Mouse (Mus musculus): ENCODE data around the gene Hcfc1r1. TPM values are rescaled to one million over a fixed set of nuclear protein-coding genes. Genes with fewer than 3 reads are reported as not detected.

Hcfc1r1 gene
- 49.7 and 52.5 TPM in 2 replicates for polyA plus RNA-seq (2014; fragmentation: Nextera tagmentation; extraction: Ambion mirVana)

DNA sequence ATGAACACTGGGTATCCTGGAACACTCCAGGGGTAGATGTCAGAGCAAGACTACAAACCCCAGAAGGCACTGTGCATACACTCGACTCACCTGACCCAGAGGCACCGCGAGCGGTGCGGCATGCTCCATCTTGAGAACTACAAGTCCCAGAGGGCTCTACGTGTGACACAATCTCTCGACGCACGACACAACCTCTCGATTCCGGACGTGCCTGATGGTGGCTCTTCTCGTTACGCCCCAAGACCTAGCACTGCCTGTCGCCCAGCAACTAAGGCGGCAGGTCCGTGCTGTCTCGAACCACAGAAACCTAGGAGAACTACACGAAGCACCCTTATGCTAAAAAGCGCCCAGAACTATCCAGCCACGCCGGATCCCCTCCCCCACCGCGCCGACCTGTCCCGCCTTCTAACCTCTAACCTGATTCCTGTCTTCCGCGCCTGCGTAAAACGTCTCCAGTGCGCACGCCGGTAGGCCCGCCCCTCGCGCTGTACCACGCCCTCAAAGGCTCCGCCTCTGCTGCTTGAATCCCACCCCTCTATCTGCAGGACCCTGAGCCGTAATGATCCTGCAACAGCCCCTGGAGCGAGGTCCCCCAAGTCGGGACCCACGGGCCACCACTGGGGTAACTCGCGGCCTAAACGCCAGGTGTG is at the start of gene Hcfc1r1, which contains the start of gene Thoc6:
Hcfc1r1 (plus strand) TSS at position 173 of the 650 bp plus-strand sequence.
Thoc6 (minus strand) TSS at position 459 of the 650 bp plus-strand sequence.
- peak; percentile 92 for ATAC-seq (ENCODE audit: low FRiP score)
- Histone ChIP-seq H3K36me3 (ENCODE audit: control insufficient read depth, insufficient read depth, low read length) (peaks cover 3% of the 10 kb centered on the region; the same call in 1 of the 2 replicates), H3K4me2 (replicated peaks; ENCODE audit: low read depth, low read length) (peak within 1 kb of the TSS; percentile 79), H3K4me1 (replicated peaks; ENCODE audit: control insufficient read depth, insufficient read depth, low read length) (peaks cover 11% of the 10 kb centered on the region), H3K27me3 (ENCODE audit: control insufficient read depth, insufficient read depth, low read length) (peaks cover 27% of the 10 kb centered on the region), H3K4me3 (ENCODE audit: low read depth, low read length) (peak within 1 kb of the TSS; percentile 64), H3K27ac (ENCODE audit: low read depth, low read length) (0 out of 2 replicates have a peak within 1 kb of the TSS, but pooled peaks have one; percentile 58), H3K9me3 (ENCODE audit: control insufficient read depth, low read length) (no peaks in the 10 kb centered on the region), H3K9ac (ENCODE audit: low read depth, low read length) (peak within 1 kb of the TSS; percentile 66)
- WGBS: under 1% methylated on average over 45 of the region's 45 CpGs
- DNase-seq (ENCODE audit: low spot score): peak; percentile 92

DNA sequence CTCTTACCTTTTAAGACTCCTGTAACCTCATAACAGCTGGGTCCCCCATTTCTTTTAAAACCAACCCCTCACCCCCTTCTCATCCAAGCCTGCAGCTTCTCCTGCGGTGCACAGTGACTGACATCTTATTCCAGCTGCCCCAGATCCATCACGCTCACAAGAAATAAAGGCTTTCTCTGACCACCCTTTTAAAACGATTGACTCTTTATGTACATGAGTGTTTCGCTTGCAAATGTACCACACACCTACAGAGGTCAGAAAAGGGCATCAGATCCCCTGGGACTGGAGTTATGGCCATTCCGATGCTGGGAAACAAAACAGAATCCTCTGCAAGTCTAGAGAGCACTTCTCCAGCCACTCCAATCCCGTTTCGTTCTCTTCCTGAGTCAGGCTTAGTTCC is 45.6 kb upstream of the Hcfc1r1 start:
- no peak overlapping the region for H3K27ac ChIP-seq (ENCODE audit: low read depth, low read length)
- no peak for DNase-seq (ENCODE audit: low spot score)
- H3K36me3 ChIP-seq (ENCODE audit: control insufficient read depth, insufficient read depth, low read length): no peaks in the 10 kb centered on the region
- no peaks in the 10 kb centered on the region for H3K9me3 ChIP-seq (ENCODE audit: control insufficient read depth, low read length)
- no peak for ATAC-seq (ENCODE audit: low FRiP score)
- H3K9ac ChIP-seq (ENCODE audit: low read depth, low read length): no peak overlapping the region
- no peak overlapping the region for H3K4me3 ChIP-seq (ENCODE audit: low read depth, low read length)
- 25% methylated on average over 7 of the region's 7 CpGs for WGBS
- no peak overlapping the region for H3K4me2 ChIP-seq (replicated peaks; ENCODE audit: low read depth, low read length)
- H3K27me3 ChIP-seq (ENCODE audit: control insufficient read depth, insufficient read depth, low read length): no peaks in the 10 kb centered on the region
- no peaks in the 10 kb centered on the region; the same call in 1 of the 2 replicates for H3K4me1 ChIP-seq (replicated peaks; ENCODE audit: control insufficient read depth, insufficient read depth, low read length)

DNA sequence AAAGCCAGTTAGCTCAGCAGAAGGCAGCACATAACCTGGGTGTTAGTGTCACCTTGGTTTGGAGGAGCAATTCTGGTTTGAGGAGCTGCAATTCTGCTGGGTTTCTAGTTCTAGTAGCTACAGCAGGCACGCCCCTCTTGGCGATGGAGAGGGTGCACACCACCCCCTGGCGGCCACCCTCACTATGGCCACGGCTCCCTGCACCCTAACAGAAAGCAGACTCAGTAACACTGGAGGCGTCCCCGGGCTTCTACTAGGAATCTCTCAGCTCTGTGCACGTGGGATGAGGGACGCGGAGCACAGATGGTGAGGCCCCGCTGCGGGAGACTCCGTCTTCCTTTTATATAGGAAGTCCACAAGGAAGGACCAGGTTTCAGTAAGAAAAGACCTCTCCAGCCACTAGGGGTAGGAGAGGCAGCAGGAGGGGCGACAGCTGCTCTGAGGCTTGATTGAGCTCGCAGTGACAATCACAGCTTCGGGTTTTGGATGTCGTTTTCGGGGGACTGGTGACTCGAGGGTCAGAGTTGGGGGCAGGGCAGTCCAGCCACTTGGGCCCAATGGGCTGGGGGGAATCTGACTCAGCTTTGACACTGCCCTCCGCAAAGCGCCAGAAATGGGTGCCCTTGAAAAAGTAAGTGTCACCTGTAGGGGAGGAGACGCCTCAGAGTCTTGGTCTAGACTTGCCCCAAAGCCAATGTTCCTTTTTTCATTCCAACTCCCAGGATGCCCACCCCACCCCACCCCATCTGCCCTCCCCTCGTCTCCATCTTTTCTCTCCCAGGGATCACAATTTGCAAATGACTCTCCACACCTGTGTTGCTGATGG is 43.0 kb upstream of the Hcfc1r1 start:
- H3K4me2 ChIP-seq (replicated peaks; ENCODE audit: low read depth, low read length): peak overlapping the region; percentile 29
- H3K4me3 ChIP-seq (ENCODE audit: low read depth, low read length): no peak overlapping the region
- DNase-seq (ENCODE audit: low spot score) (peak; percentile 81), ATAC-seq (ENCODE audit: low FRiP score) (peak; percentile 87)
- no peaks in the 10 kb centered on the region; the same call in 1 of the 2 replicates for H3K4me1 ChIP-seq (replicated peaks; ENCODE audit: control insufficient read depth, insufficient read depth, low read length)
- H3K9ac ChIP-seq (ENCODE audit: low read depth, low read length): no peak overlapping the region
- H3K36me3 ChIP-seq (ENCODE audit: control insufficient read depth, insufficient read depth, low read length): no peaks in the 10 kb centered on the region
- H3K27me3 ChIP-seq (ENCODE audit: control insufficient read depth, insufficient read depth, low read length): no peaks in the 10 kb centered on the region
- 16% methylated on average over 22 of the region's 22 CpGs for WGBS
- H3K27ac ChIP-seq (ENCODE audit: low read depth, low read length): no peak overlapping the region
- no peaks in the 10 kb centered on the region for H3K9me3 ChIP-seq (ENCODE audit: control insufficient read depth, low read length)

DNA sequence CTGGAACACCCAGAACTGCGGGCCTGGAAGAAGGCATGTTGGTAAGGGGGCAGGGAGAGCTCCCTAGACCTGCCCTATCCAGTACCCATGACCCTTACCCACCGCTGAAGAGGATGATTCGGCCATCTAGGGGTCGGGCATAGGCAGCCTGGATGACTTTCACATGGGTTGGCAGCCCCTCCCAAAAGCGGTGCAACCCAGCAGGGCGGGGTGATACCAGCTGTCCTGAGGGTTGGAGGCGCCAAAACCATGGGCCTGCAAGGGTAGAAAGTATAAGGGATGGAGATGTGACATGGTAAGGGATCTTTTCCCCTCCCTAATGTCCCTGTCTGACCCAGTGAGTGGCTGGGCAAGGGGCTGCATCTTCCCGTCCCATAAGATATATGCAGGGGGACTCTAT is 42.2 kb upstream of the Hcfc1r1 start:
- ATAC-seq (ENCODE audit: low FRiP score): no peak
- WGBS: 80% methylated on average over 8 of the region's 8 CpGs

DNA sequence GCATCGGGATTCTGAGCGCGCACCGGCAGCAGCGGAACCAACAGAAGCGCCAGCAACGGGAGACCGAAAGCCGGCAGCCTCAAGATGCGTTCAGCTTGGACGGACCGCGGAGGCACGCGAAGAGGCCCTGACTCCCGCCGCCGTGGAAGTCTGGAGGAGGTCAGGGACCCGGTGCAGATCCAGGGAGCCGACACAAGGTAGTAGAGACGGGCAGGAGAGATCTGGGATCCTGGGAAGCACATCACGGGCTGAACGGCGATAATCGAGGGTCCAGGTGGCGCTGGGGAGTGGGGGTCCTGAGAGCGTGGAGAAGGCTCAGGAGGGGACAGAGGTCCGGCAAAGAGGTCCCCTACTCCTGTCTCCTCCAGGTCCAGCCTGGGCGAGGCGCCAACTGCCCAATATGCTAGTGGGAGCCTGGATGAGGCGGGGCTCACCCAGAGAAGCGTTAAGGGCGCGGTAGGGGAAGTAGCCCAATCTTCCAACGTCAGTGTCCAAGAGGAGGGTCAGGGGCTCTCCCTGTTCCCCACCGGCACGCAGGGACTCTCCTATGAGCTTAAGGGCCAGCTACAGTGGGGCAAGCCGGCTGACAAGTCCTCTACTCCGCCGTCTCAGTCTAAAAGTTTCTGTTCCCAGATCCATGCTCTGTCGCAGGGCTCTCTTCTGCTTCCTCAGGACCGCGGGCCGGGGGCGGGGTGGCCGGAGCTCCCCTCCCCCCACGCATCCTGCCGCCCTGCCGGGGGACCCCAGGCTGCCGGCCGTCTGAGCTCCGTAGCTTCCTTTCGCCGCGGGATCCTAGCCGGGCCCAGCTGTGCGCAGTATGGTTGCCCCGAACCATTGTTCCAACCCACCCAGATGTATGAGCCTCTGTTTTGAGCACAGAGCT is 28.5 kb upstream of the Hcfc1r1 start, which contains the start of gene Mmp25:
Mmp25 (minus strand) TSS at position 665 of the 883 bp plus-strand sequence.
- ATAC-seq (ENCODE audit: low FRiP score) (peak; percentile 66), DNase-seq (ENCODE audit: low spot score) (peak; percentile 55)
- under 1% methylated on average over 58 of the region's 58 CpGs for WGBS
- Histone ChIP-seq H3K9me3 (ENCODE audit: control insufficient read depth, low read length) (no peaks in the 10 kb centered on the region), H3K9ac (ENCODE audit: low read depth, low read length) (peak within 1 kb of the TSS; percentile 39; the same call in 1 of the 2 replicates), H3K4me3 (ENCODE audit: low read depth, low read length) (peak within 1 kb of the TSS; percentile 38), H3K36me3 (ENCODE audit: control insufficient read depth, insufficient read depth, low read length) (no peaks in the 10 kb centered on the region), H3K27me3 (ENCODE audit: control insufficient read depth, insufficient read depth, low read length) (peaks cover 15% of the 10 kb centered on the region), H3K27ac (ENCODE audit: low read depth, low read length) (no peak within 1 kb of the TSS), H3K4me2 (replicated peaks; ENCODE audit: low read depth, low read length) (peak within 1 kb of the TSS; percentile 78), H3K4me1 (replicated peaks; ENCODE audit: control insufficient read depth, insufficient read depth, low read length) (peaks cover 5% of the 10 kb centered on the region)

More for the DNA sequence above, 42.2 kb upstream of the Hcfc1r1 start:
- Histone ChIP-seq H3K4me1 (replicated peaks; ENCODE audit: control insufficient read depth, insufficient read depth, low read length) (no peaks in the 10 kb centered on the region; the same call in 1 of the 2 replicates), H3K4me3 (ENCODE audit: low read depth, low read length) (no peak overlapping the region), H3K9ac (ENCODE audit: low read depth, low read length) (no peak overlapping the region), H3K27me3 (ENCODE audit: control insufficient read depth, insufficient read depth, low read length) (no peaks in the 10 kb centered on the region), H3K36me3 (ENCODE audit: control insufficient read depth, insufficient read depth, low read length) (no peaks in the 10 kb centered on the region), H3K27ac (ENCODE audit: low read depth, low read length) (no peak overlapping the region), H3K9me3 (ENCODE audit: control insufficient read depth, low read length) (no peaks in the 10 kb centered on the region), H3K4me2 (replicated peaks; ENCODE audit: low read depth, low read length) (no peak overlapping the region)
- no peak for DNase-seq (ENCODE audit: low spot score)

DNA sequence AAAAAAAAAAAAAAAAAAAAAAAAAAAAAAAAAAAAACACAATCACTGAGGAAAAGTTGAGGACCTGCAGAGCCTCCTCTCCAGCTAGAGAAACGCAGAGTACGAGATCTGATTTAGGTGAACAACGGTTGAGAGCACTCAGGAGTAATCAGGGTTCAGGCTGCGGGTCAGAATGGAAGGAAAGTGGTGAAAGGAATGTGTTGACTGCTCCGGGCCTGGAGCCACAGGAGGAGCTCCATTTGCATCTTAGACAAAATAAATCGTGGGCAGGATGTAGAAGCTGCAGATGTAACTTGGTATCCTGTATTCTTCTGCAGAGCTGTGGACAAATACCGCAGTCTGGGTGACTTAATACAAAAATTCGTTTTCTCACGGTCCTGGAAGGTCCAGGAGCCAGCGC is 27.5 kb upstream of the Hcfc1r1 start:
- WGBS: 30% methylated on average over 10 of the region's 10 CpGs
- peak; percentile 17 for DNase-seq (ENCODE audit: low spot score)
- H3K4me1 ChIP-seq (replicated peaks; ENCODE audit: control insufficient read depth, insufficient read depth, low read length): peaks cover 5% of the 10 kb centered on the region

DNA sequence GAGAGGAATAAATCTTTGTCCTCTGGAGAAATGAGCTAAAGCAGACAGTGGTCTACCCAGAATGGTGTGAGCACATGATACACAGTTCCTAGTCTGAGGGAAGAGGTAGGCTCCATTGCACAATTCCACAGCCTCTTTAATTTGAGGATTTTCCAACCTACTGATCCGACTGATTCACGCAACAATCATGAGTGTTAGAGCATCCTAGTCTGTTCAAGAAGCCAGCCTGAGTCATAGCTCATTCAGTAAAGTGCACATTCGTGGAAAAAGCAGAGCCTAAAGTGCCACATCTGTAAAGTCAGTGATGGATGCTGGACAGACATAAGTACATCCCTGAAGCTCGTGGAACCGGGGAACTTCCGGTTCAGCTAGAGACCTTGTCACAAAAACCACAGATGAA is 22.0 kb upstream of the Hcfc1r1 start:
- Histone ChIP-seq H3K4me3 (ENCODE audit: low read depth, low read length) (no peak overlapping the region), H3K4me2 (replicated peaks; ENCODE audit: low read depth, low read length) (no peak overlapping the region), H3K27me3 (ENCODE audit: control insufficient read depth, insufficient read depth, low read length) (no peaks in the 10 kb centered on the region), H3K9me3 (ENCODE audit: control insufficient read depth, low read length) (no peaks in the 10 kb centered on the region), H3K36me3 (ENCODE audit: control insufficient read depth, insufficient read depth, low read length) (no peaks in the 10 kb centered on the region), H3K9ac (ENCODE audit: low read depth, low read length) (no peak overlapping the region), H3K27ac (ENCODE audit: low read depth, low read length) (no peak overlapping the region), H3K4me1 (replicated peaks; ENCODE audit: control insufficient read depth, insufficient read depth, low read length) (no peaks in the 10 kb centered on the region)
- ATAC-seq (ENCODE audit: low FRiP score) (no peak), DNase-seq (ENCODE audit: low spot score) (no peak)
- 85% methylated on average over 6 of the region's 6 CpGs for WGBS

More for the DNA sequence above, 27.5 kb upstream of the Hcfc1r1 start:
- ATAC-seq (ENCODE audit: low FRiP score): no peak
- Histone ChIP-seq H3K27ac (ENCODE audit: low read depth, low read length) (no peak overlapping the region), H3K27me3 (ENCODE audit: control insufficient read depth, insufficient read depth, low read length) (peaks cover 15% of the 10 kb centered on the region), H3K9ac (ENCODE audit: low read depth, low read length) (no peak overlapping the region), H3K36me3 (ENCODE audit: control insufficient read depth, insufficient read depth, low read length) (no peaks in the 10 kb centered on the region), H3K4me2 (replicated peaks; ENCODE audit: low read depth, low read length) (no peak overlapping the region), H3K4me3 (ENCODE audit: low read depth, low read length) (no peak overlapping the region), H3K9me3 (ENCODE audit: control insufficient read depth, low read length) (no peaks in the 10 kb centered on the region)

DNA sequence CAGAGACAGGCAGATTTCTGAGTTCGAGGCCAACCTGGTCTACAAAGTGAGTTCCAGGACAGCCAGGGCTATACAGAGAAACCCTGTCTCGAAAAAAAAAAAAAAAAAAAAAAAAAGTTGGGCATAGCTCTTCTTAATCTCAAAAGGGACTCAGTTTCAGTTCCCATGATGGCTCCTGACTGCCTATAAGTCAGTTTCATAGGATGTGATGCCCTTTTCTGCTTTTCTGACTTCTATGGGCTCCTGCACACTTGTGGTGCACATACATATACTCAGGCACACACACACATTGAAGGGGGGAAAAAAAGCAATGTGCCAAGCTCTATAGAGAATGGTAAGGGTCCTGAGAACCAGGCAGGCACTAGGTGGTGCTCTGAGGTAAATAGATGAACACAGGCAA is 20.1 kb upstream of the Hcfc1r1 start:
- H3K27ac ChIP-seq (ENCODE audit: low read depth, low read length): no peak overlapping the region
- H3K4me1 ChIP-seq (replicated peaks; ENCODE audit: control insufficient read depth, insufficient read depth, low read length): no peaks in the 10 kb centered on the region
- WGBS: 100% methylated on average over 1 of the region's 2 CpGs
- H3K4me2 ChIP-seq (replicated peaks; ENCODE audit: low read depth, low read length): no peak overlapping the region
- H3K36me3 ChIP-seq (ENCODE audit: control insufficient read depth, insufficient read depth, low read length): no peaks in the 10 kb centered on the region
- no peak for ATAC-seq (ENCODE audit: low FRiP score)
- H3K9ac ChIP-seq (ENCODE audit: low read depth, low read length): no peak overlapping the region
- H3K4me3 ChIP-seq (ENCODE audit: low read depth, low read length): no peak overlapping the region
- no peak for DNase-seq (ENCODE audit: low spot score)
- no peaks in the 10 kb centered on the region for H3K9me3 ChIP-seq (ENCODE audit: control insufficient read depth, low read length)
- H3K27me3 ChIP-seq (ENCODE audit: control insufficient read depth, insufficient read depth, low read length): no peaks in the 10 kb centered on the region

All from hindbrain, embryonic 11.5 days (tissue).